24 mouse cellular contexts compared by ENCODE assay signal in genomic region chr17:57098321-57098720, GRCm38 (mm10). TPM values are rescaled to one million over a fixed set of nuclear protein-coding genes. Genes with fewer than 3 reads are reported as not detected.
A peak's percentile ranks its signal among the peaks of the same experiment; 100 is the strongest.
DNase-seq lines count a peak whose midpoint lies in the region; ATAC-seq and TF ChIP-seq lines count a peak whose summit lies in the region.
"Had no signal": no experiment of that assay in that cellular context is flagged by ENCODE, and none has a peak within 500 bp of the region (broad histone marks: within the 10 kb centered on the region; RNA-seq: fewer than 3 reads in every experiment).

No protein-coding gene starts in this region.

- no peaks in the 10 kb centered on the region for H3K36me3 ChIP-seq in liver, postnatal 0 days (replicated peaks; ENCODE audit: insufficient read depth, low read length)
- H3K36me3 ChIP-seq in liver, embryonic 11.5 days (ENCODE audit: control insufficient read depth, insufficient read depth, low read length): no peaks in the 10 kb centered on the region
- H3K36me3 ChIP-seq in CH12.LX (replicated peaks in 1 of 2; ENCODE audit: control insufficient read depth in 1 of 2, insufficient read depth in 1 of 2, low read length in 1 of 2): peaks cover 7 to 34% of the 10 kb centered on the region in 2 experiments
- H3K36me3 ChIP-seq in midbrain, embryonic 10.5 days: no peaks in the 10 kb centered on the region; the same call in 1 of the 2 replicates
- H3K36me3 ChIP-seq: embryonic facial prominence, embryonic 10.5 days; embryonic facial prominence, embryonic 12.5 days; forebrain, embryonic 15.5 days had no signal

- no peak for TF ChIP-seq CTCF in liver, postnatal 0 days (IDR thresholded peaks at IDR 0.05; ENCODE audit: low read depth)
- TF ChIP-seq CTCF in CH12.LX (conservative IDR thresholded peaks at IDR 0.05 in 1 of 2, IDR thresholded peaks at IDR 0.05 in 1 of 2; ENCODE audit: low read depth in 2 of 2, low read length in 2 of 2): no peak

- ATAC-seq in liver, postnatal 0 days: peak; percentile 31; the same call in 1 of the 2 replicates
- no peak for ATAC-seq in liver, embryonic 11.5 days (replicated peaks; ENCODE audit: low FRiP score)
- peak; percentile 25 for ATAC-seq in inflammation-experienced regulatory T-cells, adult 6 months
- ATAC-seq: activated CD4-positive, CD25-positive, alpha-beta regulatory T cell, adult 4 months; CD4-positive, CD25-positive, alpha-beta regulatory T cell, adult 4 months; forebrain, embryonic 13.5 days; forebrain, embryonic 15.5 days; forebrain, postnatal 0 days; Patski had no signal

- no peaks in the 10 kb centered on the region for H3K9me3 ChIP-seq in liver, postnatal 0 days (ENCODE audit: low read length)
- H3K9me3 ChIP-seq in liver, embryonic 11.5 days (ENCODE audit: control insufficient read depth, low read length): no peaks in the 10 kb centered on the region
- H3K9me3 ChIP-seq in CH12.LX (replicated peaks; ENCODE audit: low read length): no peaks in the 10 kb centered on the region
- no peaks in the 10 kb centered on the region for H3K9me3 ChIP-seq in midbrain, embryonic 10.5 days (replicated peaks)
- H3K9me3 ChIP-seq: embryonic facial prominence, embryonic 10.5 days; forebrain, embryonic 13.5 days; forebrain, embryonic 15.5 days had no signal

- no peak overlapping the region for H3K4me3 ChIP-seq in liver, postnatal 0 days (ENCODE audit: low read depth, low read length)
- no peak overlapping the region for H3K4me3 ChIP-seq in liver, embryonic 11.5 days (ENCODE audit: low read depth, low read length)
- H3K4me3 ChIP-seq in CH12.LX (replicated peaks in 1 of 3; ENCODE audit: low read depth in 2 of 3, low read length in 2 of 3, poor library complexity in 1 of 3): no peak overlapping the region
- H3K4me3 ChIP-seq in midbrain, embryonic 10.5 days: no peak overlapping the region
- H3K4me3 ChIP-seq: embryonic facial prominence, embryonic 10.5 days; embryonic facial prominence, embryonic 12.5 days; forebrain, embryonic 13.5 days; forebrain, embryonic 15.5 days had no signal

- H3K27ac ChIP-seq in liver, postnatal 0 days (ENCODE audit: low read depth): no peak overlapping the region
- H3K27ac ChIP-seq in liver, embryonic 11.5 days (ENCODE audit: low read depth, low read length): no peak overlapping the region
- H3K27ac ChIP-seq in CH12.LX (ENCODE audit: insufficient read depth, low read depth): peak overlapping the region; percentile 54; the same call in 1 of the 2 replicates
- H3K27ac ChIP-seq in midbrain, embryonic 10.5 days (replicated peaks): no peak overlapping the region
- H3K27ac ChIP-seq: embryonic facial prominence, embryonic 10.5 days; embryonic facial prominence, embryonic 12.5 days; forebrain, embryonic 13.5 days; forebrain, embryonic 15.5 days had no signal

- no peak overlapping the region for H3K9ac ChIP-seq in liver, postnatal 0 days (replicated peaks)
- no peak overlapping the region for H3K9ac ChIP-seq in liver, embryonic 11.5 days (ENCODE audit: low read depth, low read length)
- no peak overlapping the region for H3K9ac ChIP-seq in CH12.LX (ENCODE audit: insufficient read depth, low read depth)
- H3K9ac ChIP-seq: embryonic facial prominence, embryonic 12.5 days; forebrain, embryonic 13.5 days; forebrain, embryonic 15.5 days; forebrain, postnatal 0 days had no signal

- no peak for TF ChIP-seq RAD21 in CH12.LX (IDR thresholded peaks at IDR 0.05; ENCODE audit: low read depth, low read length)

- dilution Hi-C loops in CH12.LX (cut with MboI; ENCODE audit: extremely low pct_ligation_motif_present, extremely low pct_unique_long_range_greater_than_20kb, low sequenced_read_pairs): no loop called here

- no peak for TF ChIP-seq EP300 in liver, postnatal 0 days (IDR thresholded peaks at IDR 0.05; ENCODE audit: low read depth)
- TF ChIP-seq EP300 in CH12.LX (IDR thresholded peaks at IDR 0.05; ENCODE audit: low read length): no peak

- H3K4me2 ChIP-seq in liver, postnatal 0 days (ENCODE audit: low read depth, low read length): no peak overlapping the region
- H3K4me2 ChIP-seq in liver, embryonic 11.5 days: no peak overlapping the region
- H3K4me2 ChIP-seq in CH12.LX (ENCODE audit: insufficient read depth, low read depth, poor library complexity, severe bottlenecking): no peak overlapping the region
- H3K4me2 ChIP-seq: embryonic facial prominence, embryonic 12.5 days; forebrain, embryonic 13.5 days; forebrain, embryonic 15.5 days had no signal

- in situ Hi-C loops in CH12.LX (cut with MboI; ENCODE audit: low pct_ligation_motif_present, low pct_unique_long_range_greater_than_20kb, low sequenced_read_pairs): loop anchor here (5.0 to 25.0 kb wide), 2 partner anchors 69 to 239 kb away; no protein-coding TSS in a partner anchor

- no peak for DNase-seq in liver, postnatal 0 days
- no peak for DNase-seq in liver, embryonic 11.5 days (ENCODE audit: low spot score)
- DNase-seq in 416B (ENCODE audit: low read depth): peak; percentile 65
- no peak for DNase-seq in CH12.LX (ENCODE audit: extremely low read depth)
- no peak for DNase-seq in gastrocnemius, postnatal 4 days (ENCODE audit: low spot score in 2 of 2)
- DNase-seq in Muller cell, postnatal 12 days (ENCODE audit: inconsistent ontology term): no peak
- DNase-seq in midbrain, embryonic 10.5 days (ENCODE audit: low spot score): no peak
- DNase-seq: adrenal gland, adult 8-10 months; adrenal gland, postnatal 14 days; B cell, adult 2 months; cerebellum, adult 18-20 months; cerebellum, adult 8-10 months; cerebellum, postnatal 10 days; cerebellum, postnatal 25 days; forebrain, postnatal 0 days had no signal

- no peaks in the 10 kb centered on the region for H3K27me3 ChIP-seq in liver, postnatal 0 days (ENCODE audit: insufficient read depth, low read length)
- H3K27me3 ChIP-seq in liver, embryonic 11.5 days (replicated peaks; ENCODE audit: control insufficient read depth, insufficient read depth, low read length): peaks cover 5% of the 10 kb centered on the region
- H3K27me3 ChIP-seq in CH12.LX (replicated peaks): no peaks in the 10 kb centered on the region
- no peaks in the 10 kb centered on the region for H3K27me3 ChIP-seq in midbrain, embryonic 10.5 days (ENCODE audit: low read depth, poor library complexity, severe bottlenecking)
- H3K27me3 ChIP-seq: embryonic facial prominence, embryonic 12.5 days; forebrain, embryonic 15.5 days; Patski had no signal

- no peaks in the 10 kb centered on the region for H3K79me2 ChIP-seq in CH12.LX (replicated peaks; ENCODE audit: control insufficient read depth, extremely low read depth, insufficient read depth, poor library complexity, severe bottlenecking)

- 52% methylated on average over 5 of the region's 5 CpGs for WGBS in liver, postnatal 0 days (ENCODE audit: insufficient replicate concordance)
- WGBS in liver, embryonic 11.5 days: 60% methylated on average over 5 of the region's 5 CpGs
- WGBS in midbrain, embryonic 10.5 days: 89% methylated on average over 5 of the region's 5 CpGs

- TF ChIP-seq POLR2A in CH12.LX (IDR thresholded peaks at IDR 0.05; ENCODE audit: low read depth, low read length): no peak

- H3K4me1 ChIP-seq in liver, postnatal 0 days (ENCODE audit: insufficient read depth): peaks cover 5% of the 10 kb centered on the region; the same call in 1 of the 2 replicates
- 0 out of 2 replicates have a peak, but pooled peaks cover 5% of the 10 kb centered on the region for H3K4me1 ChIP-seq in liver, embryonic 11.5 days (replicated peaks; ENCODE audit: control insufficient read depth, insufficient read depth, low read length)
- H3K4me1 ChIP-seq in CH12.LX (ENCODE audit: control insufficient read depth in 1 of 2, insufficient read depth in 2 of 2): peaks cover 31 to 60% of the 10 kb centered on the region in 2 experiments
- H3K4me1 ChIP-seq in midbrain, embryonic 10.5 days: peaks cover 18% of the 10 kb centered on the region
- H3K4me1 ChIP-seq: embryonic facial prominence, embryonic 12.5 days had no signal

RNA-seq across cellular contexts. Expression of gene Tnfsf9, which starts 6.8 kb away (rescaled TPM):
- 0.21 and 0.56 TPM in 2 replicates for polyA plus RNA-seq in liver, postnatal 0 days (2015; fragmentation: Nextera tagmentation; extraction: Ambion mirVana)
- polyA plus RNA-seq in liver, embryonic 11.5 days (2014; fragmentation: Nextera tagmentation; extraction: Ambion mirVana): 5.4 and 6.4 TPM in 2 replicates
- 252 and 321 TPM in 2 replicates for total RNA-seq in CH12.LX (2012; rRNA removed)
- 106 and 123 TPM in 2 replicates for total RNA-seq in CH12.LX (2014; rRNA removed)
- polyA plus RNA-seq in CH12.LX (2012; ENCODE audit: insufficient read length, low read depth): 129 and 137 TPM in 2 replicates
- 10 to 100 TPM in 2 of 3 experiments, 1 to 10 TPM in 1; 9.6 to 30.9 (median 15.9) TPM for polyA plus RNA-seq in inflammation-experienced regulatory T-cells, adult 6 months (2017; shearing (Covaris generic))
- 1 to 10 TPM; 1.3 to 1.4 TPM for total RNA-seq in gastrocnemius, postnatal 4 days (2021)
- 11.7 and 12.3 TPM in 2 replicates for polyA plus RNA-seq in midbrain, embryonic 10.5 days (2016; fragmentation: Nextera tagmentation; extraction: Ambion mirVana)

RNA-seq across cellular contexts. Expression of gene Tubb4a, which starts 10.7 kb away (rescaled TPM):
- 0.23 and 0.30 TPM in 2 replicates for polyA plus RNA-seq in liver, postnatal 0 days (2015; fragmentation: Nextera tagmentation; extraction: Ambion mirVana)
- polyA plus RNA-seq in liver, embryonic 11.5 days (2014; fragmentation: Nextera tagmentation; extraction: Ambion mirVana): 4.5 and 5.0 TPM in 2 replicates
- total RNA-seq in CH12.LX (2012; rRNA removed) (0.42 and 0.89 TPM in 2 replicates), CH12.LX (2014; rRNA removed) (0.09 TPM in 1 of 2 replicates, not detected in the other)
- 2.0 and 2.1 TPM in 2 replicates for polyA plus RNA-seq in CH12.LX (2012; ENCODE audit: insufficient read length, low read depth)
- polyA plus RNA-seq in inflammation-experienced regulatory T-cells, adult 6 months (2017; shearing (Covaris generic)): 1 to 10 TPM; 2.2 to 5.4 (median 3.9) TPM
- total RNA-seq in gastrocnemius, postnatal 4 days (2021): 1 to 10 TPM; 4.0 to 4.8 TPM
- polyA plus RNA-seq in midbrain, embryonic 10.5 days (2016; fragmentation: Nextera tagmentation; extraction: Ambion mirVana): 68.7 and 128 TPM in 2 replicates

RNA-seq across cellular contexts. Expression of gene Dennd1c, which starts 20.0 kb away (rescaled TPM):
- 3.5 and 4.9 TPM in 2 replicates for polyA plus RNA-seq in liver, postnatal 0 days (2015; fragmentation: Nextera tagmentation; extraction: Ambion mirVana)
- 2.1 and 2.2 TPM in 2 replicates for polyA plus RNA-seq in liver, embryonic 11.5 days (2014; fragmentation: Nextera tagmentation; extraction: Ambion mirVana)
- total RNA-seq in CH12.LX (2012; rRNA removed) (7.2 and 9.7 TPM in 2 replicates), CH12.LX (2014; rRNA removed) (6.8 and 7.1 TPM in 2 replicates)
- polyA plus RNA-seq in CH12.LX (2012; ENCODE audit: insufficient read length, low read depth): 33.9 and 36.9 TPM in 2 replicates
- polyA plus RNA-seq in inflammation-experienced regulatory T-cells, adult 6 months (2017; shearing (Covaris generic)): 100 to 1,000 TPM; 183 to 288 (median 219) TPM
- total RNA-seq in gastrocnemius, postnatal 4 days (2021): 1 to 10 TPM; 2.1 TPM
- 1.5 and 2.3 TPM in 2 replicates for polyA plus RNA-seq in midbrain, embryonic 10.5 days (2016; fragmentation: Nextera tagmentation; extraction: Ambion mirVana)

RNA-seq across cellular contexts. Expression of gene Slc25a23, which starts 38.7 kb away (rescaled TPM):
- polyA plus RNA-seq in liver, postnatal 0 days (2015; fragmentation: Nextera tagmentation; extraction: Ambion mirVana): 12.7 and 12.8 TPM in 2 replicates
- polyA plus RNA-seq in liver, embryonic 11.5 days (2014; fragmentation: Nextera tagmentation; extraction: Ambion mirVana): 5.2 and 6.3 TPM in 2 replicates
- total RNA-seq in CH12.LX (2012; rRNA removed) (5.1 and 6.9 TPM in 2 replicates), CH12.LX (2014; rRNA removed) (1.4 and 2.2 TPM in 2 replicates)
- 12.1 and 13.8 TPM in 2 replicates for polyA plus RNA-seq in CH12.LX (2012; ENCODE audit: insufficient read length, low read depth)
- polyA plus RNA-seq in inflammation-experienced regulatory T-cells, adult 6 months (2017; shearing (Covaris generic)): 1 to 10 TPM; 1.0 to 3.1 (median 2.6) TPM
- total RNA-seq in gastrocnemius, postnatal 4 days (2021): 10 to 100 TPM; 35.5 to 35.7 TPM
- 10.4 and 12.6 TPM in 2 replicates for polyA plus RNA-seq in midbrain, embryonic 10.5 days (2016; fragmentation: Nextera tagmentation; extraction: Ambion mirVana)

RNA-seq across cellular contexts. Expression of gene Crb3, which starts 39.4 kb away (rescaled TPM):
- polyA plus RNA-seq in liver, postnatal 0 days (2015; fragmentation: Nextera tagmentation; extraction: Ambion mirVana): 33.0 and 39.9 TPM in 2 replicates
- 3.2 and 3.4 TPM in 2 replicates for polyA plus RNA-seq in liver, embryonic 11.5 days (2014; fragmentation: Nextera tagmentation; extraction: Ambion mirVana)
- 0.13 and 0.25 TPM in 2 replicates for total RNA-seq in CH12.LX (2012; rRNA removed)
- not detected in 2 replicates for total RNA-seq in CH12.LX (2014; rRNA removed)
- polyA plus RNA-seq in CH12.LX (2012; ENCODE audit: insufficient read length, low read depth): not detected in 2 replicates
- 1 to 10 TPM in 1 of 3 experiments, under 1 TPM in 2; 0.94 to 2.4 (median 0.99) TPM for polyA plus RNA-seq in inflammation-experienced regulatory T-cells, adult 6 months (2017; shearing (Covaris generic))
- under 1 TPM; 0.49 to 0.67 TPM for total RNA-seq in gastrocnemius, postnatal 4 days (2021)
- polyA plus RNA-seq in midbrain, embryonic 10.5 days (2016; fragmentation: Nextera tagmentation; extraction: Ambion mirVana): 1.2 and 1.5 TPM in 2 replicates
- total RNA-seq: MEL had no signal

Comparison
In these comparisons a context has a peak if more than half of its experiments do, and no peak if none do; other contexts are left out.
1. RNA of gene Tubb4a, which starts 10.7 kb away (polyA plus RNA-seq): 68.7 to 128 TPM in midbrain, embryonic 10.5 days; 4.5 to 5.0 TPM in liver, embryonic 11.5 days, 2.2 to 5.4 TPM in inflammation-experienced regulatory T-cells, adult 6 months, 2.0 to 2.1 TPM in CH12.LX and 0.23 to 0.30 TPM in liver, postnatal 0 days; every median in the first group is over 10 times any median in the second.